Mouse (Mus musculus) lung, embryonic 14.5 days (tissue): ENCODE data around the gene Myo18a. TPM values are rescaled to one million over a fixed set of nuclear protein-coding genes. Genes with fewer than 3 reads are reported as not detected.

Source experiments
- ATAC-seq: fragments of 200-750 bp; cut with Nextera tagmentation; 2 replicates; pipeline ENCODE4 v1.8.0; 2017; ENCODE audit warnings: mild to moderate bottlenecking, moderate TSS enrichment, moderate library complexity; ENCODE audit not compliant: insufficient read depth
- DNase-seq: peaks from one replicate; pipeline ENCODE4 v3.0.0-alpha.2; 2015
- H3K27ac ChIP-seq: fragments of 300-500 bp; sonication (generic); 2 replicates; pipeline ENCODE4 v1.5.1; 2014; ENCODE audit warnings: low read depth, mild to moderate bottlenecking, moderate library complexity
- H3K27me3 ChIP-seq: fragments of 300-500 bp; sonication (generic); 2 replicates; pipeline ENCODE4 v1.6.1; 2014; ENCODE audit warnings: low read length, control low read depth; ENCODE audit not compliant: insufficient read depth
- H3K36me3 ChIP-seq: fragments of 300-500 bp; sonication (generic); 2 replicates; pipeline ENCODE4 v1.6.1; 2014; ENCODE audit warnings: control low read depth; ENCODE audit not compliant: insufficient read depth
- H3K4me1 ChIP-seq: fragments of 300-500 bp; sonication (generic); 2 replicates; pipeline ENCODE4 v1.6.1; 2014; ENCODE audit warnings: antibody characterized with exemption, control low read depth; ENCODE audit not compliant: insufficient read depth
- H3K4me2 ChIP-seq: fragments of 300-500 bp; sonication (generic); 2 replicates; pipeline ENCODE4 v1.6.1; 2014; ENCODE audit warnings: mild to moderate bottlenecking
- H3K4me3 ChIP-seq: fragments of 300-500 bp; sonication (generic); 2 replicates; pipeline ENCODE4 v1.5.1; 2014; ENCODE audit warnings: low read depth, low read length
- H3K9ac ChIP-seq: fragments of 300-500 bp; sonication (generic); 2 replicates; pipeline ENCODE4 v1.6.1; 2014
- H3K9me3 ChIP-seq: fragments of 300-500 bp; sonication (generic); 2 replicates; pipeline ENCODE4 v1.6.1; 2016; ENCODE audit warnings: low read depth, low read length, control low read depth
- CTCF ChIP-seq: IDR thresholded peaks from 2 replicates; pipeline ENCODE4 v1.5.1; 2016; ENCODE audit warnings: antibody characterized with exemption, low read depth
- WGBS: fragments of 180-500 bp; shearing (Covaris S2); extraction: QIAGEN DNeasy Blood & Tissue Kit; methylation state at CpG from one replicate; pipeline ENCODE4 v1.1.7; 2014; 5-methylcytosine and 5-hydroxymethylcytosine counted together
- polyA plus RNA-seq: library from polyadenylated mRNA; unstranded; fragments of >200 nt; fragmentation: Nextera tagmentation; extraction: Ambion mirVana; gene quantifications from 2 replicates; pipeline ENCODE4 v1.2.1, GENCODE M21; 2014

Myo18a gene
- polyA plus RNA-seq, 1 experiment from 2014 or later: 35.0 TPM

GRCm38 (mm10) chr11:77876760-77877148 lies 113.7 kb downstream of the Myo18a start:
- H3K9ac ChIP-seq: no peak overlapping the region
- H3K4me1 ChIP-seq: peaks cover 12% of the 10 kb centered on the region
- 42% methylated on average over 11 of the region's 11 CpGs for WGBS
- no peak overlapping the region for H3K4me3 ChIP-seq
- no peak overlapping the region for H3K4me2 ChIP-seq
- H3K27me3 ChIP-seq: no peaks in the 10 kb centered on the region
- H3K36me3 ChIP-seq: no peaks in the 10 kb centered on the region
- 0 out of 2 replicates have a peak overlapping the region, but pooled peaks have one; percentile 22 for H3K27ac ChIP-seq
- no peaks in the 10 kb centered on the region for H3K9me3 ChIP-seq
- TF ChIP-seq CTCF: no peak
- peak; percentile 24 for ATAC-seq
- no peak for DNase-seq

GRCm38 (mm10) chr11:77884524-77885245 lies 121.6 kb downstream of the Myo18a start:
- Histone ChIP-seq H3K4me1 (peaks cover 9% of the 10 kb centered on the region), H3K27me3 (no peaks in the 10 kb centered on the region), H3K9ac (no peak overlapping the region), H3K4me2 (no peak overlapping the region), H3K4me3 (no peak overlapping the region), H3K36me3 (no peaks in the 10 kb centered on the region), H3K27ac (no peak overlapping the region), H3K9me3 (no peaks in the 10 kb centered on the region)
- WGBS: 47% methylated on average over 10 of the region's 10 CpGs
- no peak for TF ChIP-seq CTCF
- DNase-seq (no peak), ATAC-seq (no peak)

GRCm38 (mm10) chr11:77885246-77885575 lies 122.2 kb downstream of the Myo18a start:
- H3K27me3 ChIP-seq: no peaks in the 10 kb centered on the region
- DNase-seq (no peak), ATAC-seq (no peak)
- no peak overlapping the region for H3K27ac ChIP-seq
- H3K9ac ChIP-seq: no peak overlapping the region
- peaks cover 9% of the 10 kb centered on the region for H3K4me1 ChIP-seq
- H3K36me3 ChIP-seq: no peaks in the 10 kb centered on the region
- 51% methylated on average over 8 of the region's 8 CpGs for WGBS
- H3K4me3 ChIP-seq: no peak overlapping the region
- TF ChIP-seq CTCF: no peak
- H3K9me3 ChIP-seq: no peaks in the 10 kb centered on the region
- H3K4me2 ChIP-seq: no peak overlapping the region

- H3K27me3 ChIP-seq: no peaks in the 10 kb centered on the region
- ATAC-seq (peak; percentile 38; the same call in 1 of the 2 replicates), DNase-seq (no peak)
- no peak overlapping the region for H3K9ac ChIP-seq
- no peak overlapping the region for H3K27ac ChIP-seq
- no peak overlapping the region for H3K4me3 ChIP-seq
- H3K4me2 ChIP-seq: no peak overlapping the region
- TF ChIP-seq CTCF: no peak
- no peaks in the 10 kb centered on the region for H3K9me3 ChIP-seq
- no peaks in the 10 kb centered on the region for H3K36me3 ChIP-seq
- peaks cover 9% of the 10 kb centered on the region for H3K4me1 ChIP-seq
- WGBS: 35% methylated on average over 17 of the region's 17 CpGs
Measured at GRCm38 (mm10) chr11:77887373-77887960, 124.4 kb downstream of the Myo18a start.

GRCm38 (mm10) chr11:77888846-77889245 lies 125.8 kb downstream of the Myo18a start:
- DNase-seq (no peak), ATAC-seq (no peak)
- no peak overlapping the region for H3K4me2 ChIP-seq
- H3K27ac ChIP-seq: no peak overlapping the region
- H3K9me3 ChIP-seq: no peaks in the 10 kb centered on the region
- H3K27me3 ChIP-seq: no peaks in the 10 kb centered on the region
- TF ChIP-seq CTCF: no peak
- H3K9ac ChIP-seq: no peak overlapping the region
- H3K36me3 ChIP-seq: no peaks in the 10 kb centered on the region
- WGBS: 89% methylated on average over 5 of the region's 5 CpGs
- H3K4me1 ChIP-seq: peaks cover 16% of the 10 kb centered on the region
- no peak overlapping the region for H3K4me3 ChIP-seq

GRCm38 (mm10) chr11:77889484-77889883 lies 126.4 kb downstream of the Myo18a start:
- Histone ChIP-seq H3K4me3 (no peak overlapping the region), H3K36me3 (no peaks in the 10 kb centered on the region), H3K9ac (no peak overlapping the region), H3K9me3 (no peaks in the 10 kb centered on the region), H3K4me2 (no peak overlapping the region), H3K27me3 (no peaks in the 10 kb centered on the region), H3K4me1 (peaks cover 22% of the 10 kb centered on the region), H3K27ac (no peak overlapping the region)
- no peak for ATAC-seq
- no peak for DNase-seq
- no peak for TF ChIP-seq CTCF
- WGBS: 22% methylated on average over 1 of the region's 2 CpGs

GRCm38 (mm10) chr11:77890648-77891258 lies 127.7 kb downstream of the Myo18a start:
- Histone ChIP-seq H3K4me1 (peaks cover 13% of the 10 kb centered on the region), H3K27me3 (no peaks in the 10 kb centered on the region), H3K4me2 (no peak overlapping the region), H3K4me3 (no peak overlapping the region), H3K27ac (no peak overlapping the region), H3K36me3 (no peaks in the 10 kb centered on the region), H3K9ac (no peak overlapping the region), H3K9me3 (no peaks in the 10 kb centered on the region)
- TF ChIP-seq CTCF: no peak
- WGBS: 74% methylated on average over 2 of the region's 2 CpGs
- DNase-seq (no peak), ATAC-seq (no peak)
